Mouse (Mus musculus) liver (tissue): ENCODE measurements around the gene H2al1e.
"Not testable (repeated sequence)": the region's sequence is repeated elsewhere in the genome, so short reads cannot be mapped to it uniquely, and the experiment has no call there.

Source experiments
- DNase-seq: peaks from one replicate; pipeline ENCODE4 v3.0.0-alpha.2; 2020; ENCODE audit warnings: mixed read lengths

The H2al1e gene

DNA sequence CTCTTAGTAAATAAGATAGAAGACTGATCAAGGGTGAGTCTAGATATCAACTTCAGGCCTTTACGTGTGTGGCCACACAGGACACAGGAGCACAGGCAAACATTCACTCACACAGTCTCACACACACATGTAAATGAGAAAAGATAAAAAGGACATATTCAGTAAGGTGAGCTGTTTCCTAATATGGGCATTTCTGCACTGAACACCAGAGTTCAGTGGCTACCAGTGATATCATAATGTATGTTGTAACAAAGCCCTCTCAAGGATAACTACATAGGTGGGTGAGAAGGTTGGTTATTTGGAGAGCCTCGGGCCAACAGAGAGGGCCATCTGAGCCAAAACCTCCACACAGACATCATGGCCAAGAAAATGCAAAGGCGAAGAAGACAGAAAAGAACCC lies at the start of gene H2al1e:
Gene H2al1e (plus strand): TSS at position 301 of the 400 bp plus-strand sequence.
- not testable (repeated sequence) for DNase-seq

DNA sequence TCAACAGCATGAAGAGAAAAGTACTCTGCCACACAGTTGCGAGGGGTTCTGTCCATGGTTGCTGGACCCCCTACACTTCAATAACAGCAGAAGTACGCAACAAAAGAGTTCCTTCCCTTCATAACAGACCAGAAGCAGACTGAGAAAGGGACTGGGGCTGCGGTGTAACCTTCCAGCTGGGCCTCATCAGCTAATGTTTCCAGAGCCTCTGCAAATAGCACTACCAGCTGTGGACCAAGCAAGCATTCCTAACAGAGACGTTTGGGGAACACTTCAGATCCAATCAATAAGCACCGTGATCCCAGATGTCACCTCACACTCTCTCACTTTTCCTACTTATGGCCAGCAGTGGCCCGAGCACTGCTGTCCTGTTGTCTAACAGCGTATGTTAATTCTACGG lies 46.8 kb upstream of the H2al1e start:
- no peak for DNase-seq

DNA sequence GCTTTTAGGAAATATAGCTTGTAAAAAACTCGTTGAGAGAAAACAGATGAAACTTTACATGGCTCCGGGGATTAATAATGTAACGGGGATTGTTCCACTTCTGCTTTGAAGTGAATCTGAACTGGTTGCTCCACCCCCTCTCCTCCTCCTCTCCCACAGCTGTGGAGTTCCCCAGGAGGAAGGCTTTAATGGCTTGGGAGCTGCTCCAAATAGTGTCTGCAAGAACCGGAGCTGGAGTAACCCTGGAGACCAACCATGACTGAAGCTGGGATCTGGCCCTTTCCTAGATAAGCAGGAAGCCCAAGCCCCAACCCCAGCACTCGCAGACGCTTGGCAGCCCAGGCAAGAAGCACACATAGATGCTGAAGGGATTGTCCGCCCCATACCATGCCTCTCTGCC lies 43.9 kb upstream of the H2al1e start:
- DNase-seq, result no peak

DNA sequence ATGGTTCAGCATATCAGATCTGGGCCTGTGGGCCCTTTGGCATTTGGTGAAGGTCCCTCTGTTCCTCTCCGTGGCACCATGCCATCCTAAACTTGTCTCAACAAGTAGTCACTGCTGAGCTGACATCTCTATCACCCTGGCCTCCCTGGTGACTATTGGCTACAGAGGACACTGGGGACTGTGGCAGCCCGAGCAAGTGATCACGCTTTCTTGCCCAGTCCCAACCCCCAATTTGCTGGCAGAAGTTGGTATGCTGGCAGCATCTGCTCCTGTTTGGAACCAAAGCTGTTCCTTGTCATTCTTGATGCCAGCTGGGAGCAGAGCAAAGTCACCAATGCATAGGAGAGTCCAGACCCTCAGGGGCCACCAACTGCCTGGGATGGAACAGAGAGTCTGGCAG lies 42.7 kb upstream of the H2al1e start:
- DNase-seq, result no peak

DNA sequence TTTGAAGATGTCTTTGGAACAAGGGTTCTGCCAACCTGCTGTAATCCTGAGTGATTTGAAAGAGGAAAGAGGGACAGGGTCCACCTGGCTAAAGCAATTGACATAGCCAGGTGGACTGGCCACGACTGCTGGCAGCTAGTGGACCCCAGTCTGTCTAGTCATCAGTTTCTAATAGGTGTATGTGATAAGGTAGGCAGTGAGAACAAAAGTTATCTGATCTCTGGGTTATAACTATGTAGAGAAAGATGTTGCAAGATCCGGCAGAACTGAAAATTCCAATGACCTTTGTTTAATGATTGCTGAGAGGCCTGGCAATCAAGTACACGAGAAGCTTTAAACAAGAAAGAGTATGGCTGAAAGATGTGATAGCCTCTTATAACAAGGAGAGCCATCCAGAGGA lies 38.5 kb upstream of the H2al1e start:
- DNase-seq, result no peak

DNA sequence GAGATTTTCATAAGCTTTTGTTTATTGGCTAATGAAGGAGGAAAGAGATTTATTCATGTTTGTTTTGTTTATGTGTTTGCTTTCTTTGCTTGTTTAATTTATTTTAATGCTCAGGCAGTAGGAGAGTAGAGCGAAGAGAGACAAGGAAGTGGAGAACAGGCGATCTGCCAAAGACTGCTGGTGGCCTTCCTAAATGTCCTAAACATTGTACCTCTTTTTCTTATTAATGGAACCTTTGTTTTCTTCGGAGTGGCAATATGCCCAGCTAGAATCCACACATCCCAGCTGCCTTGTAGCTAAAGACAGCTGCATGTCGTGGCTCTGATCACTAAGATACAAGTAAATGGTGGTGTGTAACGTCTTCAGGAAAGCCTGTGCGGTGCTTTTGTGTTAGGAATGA lies 34.7 kb upstream of the H2al1e start:
- no peak for DNase-seq

DNA sequence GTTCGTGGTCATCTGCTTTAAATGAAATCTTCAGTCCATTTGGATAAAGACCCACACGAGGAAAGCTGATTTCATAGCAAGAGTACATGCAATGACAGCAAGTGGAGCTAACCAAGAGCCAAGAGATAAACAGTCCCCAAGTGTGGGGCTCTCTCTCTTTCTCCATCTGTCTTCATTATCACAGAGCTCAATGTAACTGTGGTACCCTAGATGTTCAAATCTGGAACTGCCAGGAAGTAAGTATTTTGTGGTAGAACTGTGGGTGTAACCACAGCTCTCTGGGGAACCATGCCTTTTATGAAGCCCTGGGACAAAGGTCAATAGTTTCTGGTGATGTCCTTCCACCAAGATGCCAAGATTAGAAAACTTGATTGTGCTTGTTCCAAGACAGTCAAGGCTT lies 31.0 kb upstream of the H2al1e start:
- DNase-seq, result no peak

DNA sequence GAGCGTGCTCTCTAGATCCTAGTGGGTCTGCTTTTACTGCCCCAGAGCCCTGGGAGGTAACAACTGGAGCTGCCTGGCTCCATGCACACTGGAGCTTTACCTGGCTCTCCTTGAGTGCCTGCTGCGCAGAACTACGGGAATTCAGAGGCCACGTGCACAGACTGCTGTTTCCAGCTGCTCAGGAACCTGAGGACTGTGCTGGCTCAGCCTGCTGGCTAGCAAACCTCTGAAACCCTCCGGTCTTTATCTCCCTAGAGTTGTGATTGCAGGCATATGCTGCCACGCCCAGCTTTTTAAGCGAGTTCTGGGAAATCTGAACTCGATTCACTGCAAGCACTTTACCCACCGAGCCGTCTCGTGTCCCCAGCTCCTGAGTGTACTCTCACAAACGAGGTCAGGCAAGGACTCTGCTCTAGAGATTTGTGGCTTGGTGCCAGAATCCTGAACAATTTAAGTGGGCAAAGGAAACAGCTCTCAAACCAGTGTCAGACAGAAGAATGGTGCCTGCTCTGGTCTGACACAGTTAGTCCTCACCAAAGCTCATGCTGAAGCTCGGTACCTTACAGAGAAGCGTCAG lies 23.3 kb upstream of the H2al1e start:
- DNase-seq, result no peak

DNA sequence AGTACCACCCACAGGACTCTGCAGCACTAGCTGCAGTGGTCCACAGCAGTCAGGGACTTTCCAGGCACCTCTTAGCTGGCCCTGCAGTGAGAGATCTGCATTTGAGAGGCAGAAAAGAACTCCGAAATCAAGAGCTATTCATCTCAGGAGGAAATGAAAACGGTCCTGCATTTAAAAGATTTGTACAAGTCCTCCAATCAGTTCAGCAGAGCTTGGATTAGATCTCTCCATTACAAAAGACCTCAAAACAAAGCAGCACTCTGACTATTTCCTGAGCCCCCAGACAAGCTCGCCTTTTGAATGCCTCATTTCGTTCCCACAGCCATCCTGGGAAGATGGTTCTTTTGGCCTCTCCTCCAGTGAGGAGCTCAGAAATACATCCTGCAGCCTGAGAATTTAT lies 22.5 kb upstream of the H2al1e start:
- DNase-seq, result no peak

DNA sequence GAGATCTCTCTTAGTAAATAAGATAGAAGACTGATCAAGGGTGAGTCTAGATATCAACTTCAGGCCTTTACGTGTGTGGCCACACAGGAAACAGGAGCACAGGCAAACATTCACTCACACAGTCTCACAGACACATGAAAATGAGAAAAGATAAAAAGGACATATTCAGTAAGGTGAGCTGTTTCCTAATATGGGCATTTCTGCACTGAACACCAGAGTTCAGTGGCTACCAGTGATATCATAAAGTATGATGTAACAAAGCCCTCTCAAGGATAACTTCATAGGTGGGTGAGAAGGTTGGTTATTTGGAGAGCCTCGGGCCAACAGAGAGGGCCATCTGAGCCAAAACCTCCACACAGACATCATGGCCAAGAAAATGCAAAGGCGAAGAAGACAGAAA lies 12.8 kb upstream of the H2al1e start, which contains the start of gene H2al1a:
Gene H2al1a (plus strand): TSS at position 301 of the 400 bp plus-strand sequence.
- DNase-seq, result not testable (repeated sequence)

DNA sequence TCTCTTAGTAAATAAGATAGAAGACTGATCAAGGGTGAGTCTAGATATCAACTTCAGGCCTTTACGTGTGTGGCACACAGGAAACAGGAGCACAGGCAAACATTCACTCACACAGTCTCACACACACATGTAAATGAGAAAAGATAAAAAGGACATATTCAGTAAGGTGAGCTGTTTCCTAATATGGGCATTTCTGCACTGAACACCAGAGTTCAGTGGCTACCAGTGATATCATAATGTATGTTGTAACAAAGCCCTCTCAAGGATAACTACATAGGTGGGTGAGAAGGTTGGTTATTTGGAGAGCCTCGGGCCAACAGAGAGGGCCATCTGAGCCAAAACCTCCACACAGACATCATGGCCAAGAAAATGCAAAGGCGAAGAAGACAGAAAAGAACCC lies 9.6 kb upstream of the H2al1e start, which contains the start of gene H2al1b:
Gene H2al1b (plus strand): TSS at position 301 of the 400 bp plus-strand sequence.
- DNase-seq, result not testable (repeated sequence)

DNA sequence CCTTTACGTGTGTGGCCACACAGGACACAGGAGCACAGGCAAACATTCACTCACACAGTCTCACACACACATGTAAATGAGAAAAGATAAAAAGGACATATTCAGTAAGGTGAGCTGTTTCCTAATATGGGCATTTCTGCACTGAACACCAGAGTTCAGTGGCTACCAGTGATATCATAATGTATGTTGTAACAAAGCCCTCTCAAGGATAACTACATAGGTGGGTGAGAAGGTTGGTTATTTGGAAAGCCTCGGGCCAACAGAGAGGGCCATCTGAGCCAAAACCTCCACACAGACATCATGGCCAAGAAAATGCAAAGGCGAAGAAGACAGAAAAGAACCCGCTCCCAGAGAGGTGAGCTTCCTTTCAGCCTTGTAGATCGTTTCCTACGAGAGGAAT lies 6.4 kb upstream of the H2al1e start, which contains the start of gene H2al1c:
Gene H2al1c (plus strand): TSS at position 301 of the 400 bp plus-strand sequence.
- not testable (repeated sequence) for DNase-seq

DNA sequence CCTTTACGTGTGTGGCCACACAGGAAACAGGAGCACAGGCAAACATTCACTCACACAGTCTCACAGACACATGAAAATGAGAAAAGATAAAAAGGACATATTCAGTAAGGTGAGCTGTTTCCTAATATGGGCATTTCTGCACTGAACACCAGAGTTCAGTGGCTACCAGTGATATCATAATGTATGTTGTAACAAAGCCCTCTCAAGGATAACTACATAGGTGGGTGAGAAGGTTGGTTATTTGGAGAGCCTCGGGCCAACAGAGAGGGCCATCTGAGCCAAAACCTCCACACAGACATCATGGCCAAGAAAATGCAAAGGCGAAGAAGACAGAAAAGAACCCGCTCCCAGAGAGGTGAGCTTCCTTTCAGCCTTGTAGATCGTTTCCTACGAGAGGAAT lies 3.2 kb upstream of the H2al1e start, which contains the start of gene H2al1d:
Gene H2al1d (plus strand): TSS at position 301 of the 400 bp plus-strand sequence.
- DNase-seq, result not testable (repeated sequence)

DNA sequence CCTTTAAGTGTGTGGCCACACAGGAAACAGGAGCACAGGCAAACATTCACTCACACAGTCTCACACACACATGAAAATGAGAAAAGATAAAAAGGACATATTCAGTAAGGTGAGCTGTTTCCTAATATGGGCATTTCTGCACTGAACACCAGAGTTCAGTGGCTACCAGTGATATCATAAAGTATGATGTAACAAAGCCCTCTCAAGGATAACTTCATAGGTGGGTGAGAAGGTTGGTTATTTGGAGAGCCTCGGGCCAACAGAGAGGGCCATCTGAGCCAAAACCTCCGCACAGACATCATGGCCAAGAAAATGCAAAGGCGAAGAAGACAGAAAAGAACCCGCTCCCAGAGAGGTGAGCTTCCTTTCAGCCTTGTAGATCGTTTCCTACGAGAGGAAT lies 3.1 kb downstream of the H2al1e start, which contains the start of gene H2al1f:
Gene H2al1f (plus strand): TSS at position 301 of the 400 bp plus-strand sequence.
- DNase-seq, result not testable (repeated sequence)

DNA sequence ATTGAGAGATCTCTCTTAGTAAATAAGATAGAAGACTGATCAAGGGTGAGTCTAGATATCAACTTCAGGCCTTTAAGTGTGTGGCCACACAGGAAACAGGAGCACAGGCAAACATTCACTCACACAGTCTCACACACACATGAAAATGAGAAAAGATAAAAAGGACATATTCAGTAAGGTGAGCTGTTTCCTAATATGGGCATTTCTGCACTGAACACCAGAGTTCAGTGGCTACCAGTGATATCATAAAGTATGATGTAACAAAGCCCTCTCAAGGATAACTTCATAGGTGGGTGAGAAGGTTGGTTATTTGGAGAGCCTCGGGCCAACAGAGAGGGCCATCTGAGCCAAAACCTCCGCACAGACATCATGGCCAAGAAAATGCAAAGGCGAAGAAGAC lies 6.2 kb downstream of the H2al1e start, which contains the start of gene H2al1g:
Gene H2al1g (plus strand): TSS at position 301 of the 400 bp plus-strand sequence.
- DNase-seq, result not testable (repeated sequence)

DNA sequence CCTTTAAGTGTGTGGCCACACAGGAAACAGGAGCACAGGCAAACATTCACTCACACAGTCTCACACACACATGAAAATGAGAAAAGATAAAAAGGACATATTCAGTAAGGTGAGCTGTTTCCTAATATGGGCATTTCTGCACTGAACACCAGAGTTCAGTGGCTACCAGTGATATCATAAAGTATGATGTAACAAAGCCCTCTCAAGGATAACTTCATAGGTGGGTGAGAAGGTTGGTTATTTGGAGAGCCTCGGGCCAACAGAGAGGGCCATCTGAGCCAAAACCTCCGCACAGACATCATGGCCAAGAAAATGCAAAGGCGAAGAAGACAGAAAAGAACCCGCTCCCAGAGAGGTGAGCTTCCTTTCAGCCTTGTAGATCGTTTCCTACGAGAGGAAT lies 9.5 kb downstream of the H2al1e start, which contains the start of gene H2al1h:
Gene H2al1h (plus strand): TSS at position 301 of the 400 bp plus-strand sequence.
- not testable (repeated sequence) for DNase-seq

DNA sequence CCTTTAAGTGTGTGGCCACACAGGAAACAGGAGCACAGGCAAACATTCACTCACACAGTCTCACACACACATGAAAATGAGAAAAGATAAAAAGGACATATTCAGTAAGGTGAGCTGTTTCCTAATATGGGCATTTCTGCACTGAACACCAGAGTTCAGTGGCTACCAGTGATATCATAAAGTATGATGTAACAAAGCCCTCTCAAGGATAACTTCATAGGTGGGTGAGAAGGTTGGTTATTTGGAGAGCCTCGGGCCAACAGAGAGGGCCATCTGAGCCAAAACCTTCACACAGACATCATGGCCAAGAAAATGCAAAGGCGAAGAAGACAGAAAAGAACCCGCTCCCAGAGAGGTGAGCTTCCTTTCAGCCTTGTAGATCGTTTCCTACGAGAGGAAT lies 12.6 kb downstream of the H2al1e start, which contains the start of gene H2al1i:
Gene H2al1i (plus strand): TSS at position 301 of the 400 bp plus-strand sequence.
- not testable (repeated sequence) for DNase-seq

DNA sequence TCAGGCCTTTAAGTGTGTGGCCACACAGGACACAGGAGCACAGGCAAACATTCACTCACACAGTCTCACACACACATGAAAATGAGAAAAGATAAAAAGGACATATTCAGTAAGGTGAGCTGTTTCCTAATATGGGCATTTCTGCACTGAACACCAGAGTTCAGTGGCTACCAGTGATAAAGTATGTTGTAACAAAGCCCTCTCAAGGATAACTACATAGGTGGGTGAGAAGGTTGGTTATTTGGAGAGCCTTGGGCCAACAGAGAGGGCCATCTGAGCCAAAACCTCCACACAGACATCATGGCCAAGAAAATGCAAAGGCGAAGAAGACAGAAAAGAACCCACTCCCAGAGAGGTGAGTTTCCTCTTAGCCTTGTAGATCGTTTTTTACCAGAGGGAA lies 15.8 kb downstream of the H2al1e start, which contains the start of gene H2al1j:
Gene H2al1j (plus strand): TSS at position 301 of the 400 bp plus-strand sequence.
- not testable (repeated sequence) for DNase-seq

DNA sequence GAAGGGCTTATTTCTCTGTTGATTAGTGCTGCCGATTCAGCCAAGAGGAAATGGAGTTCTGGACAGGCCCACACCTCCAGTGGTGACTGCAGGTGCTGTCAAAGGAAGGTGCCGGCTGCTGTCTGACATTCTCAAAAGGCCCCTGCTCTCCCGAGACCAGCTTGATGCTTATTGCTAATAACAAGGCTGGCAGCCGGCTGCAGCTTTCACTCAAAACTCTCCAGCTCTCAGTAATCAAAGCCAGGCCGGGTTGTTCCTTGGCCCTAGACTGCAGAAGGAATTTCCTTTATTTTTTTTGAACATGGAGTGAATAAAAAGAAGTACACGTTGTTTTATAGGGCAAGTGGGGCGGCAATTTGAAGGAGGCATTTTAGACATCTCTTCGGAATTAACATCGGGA lies 34.0 kb downstream of the H2al1e start:
- DNase-seq, result no peak

DNA sequence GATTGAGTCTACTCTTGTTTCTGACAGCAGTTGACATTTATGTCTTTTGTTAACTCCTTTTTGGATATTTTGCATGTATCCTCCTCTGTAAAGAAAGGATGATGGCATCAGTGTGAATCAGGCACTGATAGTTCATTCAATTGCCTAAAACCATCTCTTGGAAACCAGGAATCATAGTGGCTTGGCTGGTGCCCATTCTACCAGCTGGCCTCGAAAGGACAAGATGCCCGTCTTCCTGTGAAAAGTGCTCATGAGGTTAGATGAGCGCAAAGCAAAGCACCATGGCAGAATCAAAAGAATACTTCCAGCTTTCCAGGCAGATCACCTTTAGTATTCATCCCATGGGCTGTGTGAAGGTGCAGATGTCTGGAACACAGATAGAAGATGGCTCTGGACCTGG lies 35.0 kb downstream of the H2al1e start:
- DNase-seq, result no peak

DNA sequence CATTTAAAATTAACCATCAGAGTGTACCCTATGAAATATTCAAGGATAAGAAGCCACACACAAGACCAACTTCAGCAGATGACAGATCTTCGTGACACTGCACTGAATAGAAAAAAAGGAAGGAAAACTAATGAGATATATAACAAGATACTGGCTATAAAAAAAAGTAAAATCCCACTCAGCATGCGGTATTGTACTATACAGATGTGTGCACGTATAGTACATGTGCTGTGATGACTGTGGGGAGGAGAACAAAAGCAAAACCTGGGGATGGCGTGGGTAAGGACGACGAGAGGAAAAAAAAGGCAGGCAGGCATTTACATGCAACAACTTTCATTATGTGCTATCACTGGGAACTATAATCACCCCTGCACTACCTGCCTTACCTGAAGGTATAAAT lies 49.1 kb downstream of the H2al1e start:
- no peak for DNase-seq

DNA sequence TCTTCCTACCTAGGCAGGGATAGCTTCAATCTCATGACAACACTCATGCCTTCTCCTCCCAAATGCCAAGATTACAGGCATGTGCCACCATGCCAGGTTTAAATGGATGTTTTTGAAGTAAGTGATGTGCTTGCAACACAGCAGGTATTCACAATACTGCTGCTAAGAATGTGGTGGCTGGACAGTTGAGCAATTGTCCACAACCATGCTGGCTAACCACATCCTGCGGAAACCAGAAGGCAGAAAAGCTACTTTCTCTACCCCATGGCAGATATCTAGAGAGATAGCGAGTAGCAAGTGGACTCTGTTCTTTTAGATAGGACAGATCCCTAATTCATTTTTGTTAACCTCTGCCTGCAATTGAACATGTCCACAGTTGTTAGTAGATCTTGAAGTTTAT lies 49.5 kb downstream of the H2al1e start:
- no peak for DNase-seq
